Mouse (Mus musculus): ENCODE measurements around the gene Aff1.

Gene Aff1

DNA sequence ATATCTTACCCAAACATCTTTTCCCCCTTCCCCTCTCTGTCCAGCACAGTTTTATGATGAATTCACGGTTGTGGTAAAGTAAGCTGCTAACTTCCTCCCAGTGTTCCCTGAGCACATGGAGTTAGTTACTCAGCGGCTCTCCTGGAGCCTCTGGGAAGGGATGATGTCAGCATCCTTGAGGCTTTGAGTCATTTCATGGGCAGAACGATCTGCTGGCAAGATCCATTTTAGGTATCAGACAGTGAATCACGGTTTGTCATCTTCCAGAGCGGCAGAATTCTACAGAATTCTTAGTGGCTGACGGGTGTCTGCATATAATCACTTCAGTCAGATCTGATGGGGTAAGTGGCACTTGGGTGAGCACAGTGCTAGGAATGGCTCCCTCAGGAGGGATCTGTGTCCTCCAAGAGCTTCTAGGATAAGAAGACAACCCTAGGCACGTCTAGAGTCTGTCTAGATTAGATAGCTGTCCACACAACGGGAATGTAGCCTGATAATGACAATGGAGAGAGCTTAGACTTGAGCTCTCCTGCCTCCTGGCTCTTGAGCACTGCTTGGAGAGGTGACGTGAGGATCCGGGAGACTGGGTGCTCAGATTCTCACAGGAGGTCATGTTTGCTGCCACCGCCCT, 82.6 kb downstream of the Aff1 start:
- DNase-seq: peak in 1 of 2 experiments; percentile 37

DNA sequence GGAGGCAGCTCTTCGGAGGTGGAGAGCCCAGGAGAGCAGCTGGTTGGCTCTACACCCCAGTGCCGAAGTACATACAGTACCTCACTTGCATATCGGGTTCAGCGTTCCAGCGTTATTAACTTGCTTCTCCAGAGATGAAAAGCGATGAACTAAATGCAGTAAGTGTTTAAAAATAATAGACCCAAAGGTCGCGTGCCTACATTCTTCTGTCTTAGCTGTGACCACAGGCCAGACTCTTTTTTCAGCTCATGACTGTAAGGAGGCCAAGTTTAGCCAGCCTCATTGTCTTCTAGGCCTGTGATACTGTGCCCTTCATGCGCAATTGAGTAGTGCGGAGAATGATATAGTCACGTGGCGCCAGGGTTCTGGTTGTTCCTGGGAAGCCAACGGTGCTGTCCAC, 83.3 kb downstream of the Aff1 start:
- DNase-seq: peak; percentile 56 to 67

DNA sequence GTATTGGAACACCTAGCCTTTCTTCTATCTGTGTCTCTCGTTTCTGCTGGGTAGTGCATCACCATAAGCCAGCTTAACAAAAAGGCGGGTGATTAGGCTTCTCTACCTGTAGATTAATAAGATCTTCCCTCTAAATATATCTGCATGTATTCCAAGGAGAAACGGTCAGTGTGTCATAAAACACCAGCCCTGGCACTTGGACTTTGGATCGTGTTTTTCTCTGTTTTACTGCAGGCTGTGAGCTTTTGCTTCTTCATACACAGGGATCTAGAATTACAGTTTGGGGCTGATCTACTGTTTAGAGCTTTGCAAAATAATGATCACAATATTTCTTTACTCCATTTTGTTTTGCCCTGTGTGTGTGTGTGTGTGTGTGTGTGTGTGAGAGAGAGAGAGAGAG, 84.7 kb downstream of the Aff1 start:
- DNase-seq: peak in 1 of 2 experiments; percentile 37

DNA sequence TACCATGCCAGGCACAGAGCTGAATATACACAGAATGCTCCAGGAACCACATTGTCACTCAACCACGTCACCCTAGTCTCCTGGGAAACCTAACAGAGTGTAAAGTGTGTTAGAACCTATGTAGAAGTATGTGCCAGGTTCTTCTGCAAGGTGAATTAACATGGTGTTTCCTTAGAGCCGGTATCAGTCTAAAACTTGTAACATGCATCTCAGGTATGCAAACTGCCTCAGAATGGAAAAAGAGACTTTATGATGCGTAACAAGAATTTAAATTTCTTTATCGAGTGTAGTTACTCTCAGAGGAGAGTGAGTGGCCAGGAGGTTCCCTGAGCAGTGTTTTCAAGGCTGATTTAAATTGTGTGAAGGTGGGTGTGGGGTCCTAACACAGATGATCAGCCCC, 85.3 kb downstream of the Aff1 start:
- DNase-seq: peak in 1 of 2 experiments; percentile 15

DNA sequence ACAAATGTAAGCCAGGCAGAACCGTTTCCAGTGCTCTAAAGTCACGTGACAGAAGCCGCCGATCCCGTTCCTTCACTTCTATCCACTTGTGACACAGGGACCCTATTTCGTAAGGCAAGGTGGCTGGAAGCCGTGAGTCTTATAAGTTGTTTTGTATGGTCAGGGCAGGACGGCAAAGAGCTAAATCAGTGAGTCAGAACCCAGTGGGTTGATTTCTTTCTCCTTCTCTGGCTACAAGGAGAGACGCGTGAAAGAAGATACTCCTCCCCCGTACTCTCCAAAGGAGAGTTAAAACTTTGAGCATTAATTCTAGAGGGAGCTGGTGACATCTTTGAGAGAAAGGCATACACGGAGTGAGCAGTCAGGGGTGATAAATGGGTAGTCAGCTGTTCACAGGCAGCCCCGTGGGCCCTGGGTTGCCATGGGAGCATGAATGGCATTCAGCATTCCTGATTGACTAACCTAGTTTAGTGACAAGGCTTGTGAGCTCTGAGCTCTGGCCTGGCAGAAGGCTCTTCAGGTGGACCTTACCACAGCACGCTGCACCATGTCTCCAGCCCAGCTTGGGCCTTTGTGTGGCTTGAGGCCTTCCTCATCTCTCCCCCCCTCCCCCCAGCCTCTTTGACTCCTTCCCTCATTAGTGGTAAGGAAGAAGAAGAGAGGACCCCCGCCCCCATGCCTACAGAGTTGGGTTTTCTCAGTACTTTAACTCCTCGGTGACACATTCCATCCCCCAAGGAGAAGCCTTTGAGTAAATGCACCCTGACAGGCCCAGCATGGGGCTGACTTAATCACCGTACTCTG, 86.3 kb downstream of the Aff1 start:
- DNase-seq: peak; percentile 79 to 89

DNA sequence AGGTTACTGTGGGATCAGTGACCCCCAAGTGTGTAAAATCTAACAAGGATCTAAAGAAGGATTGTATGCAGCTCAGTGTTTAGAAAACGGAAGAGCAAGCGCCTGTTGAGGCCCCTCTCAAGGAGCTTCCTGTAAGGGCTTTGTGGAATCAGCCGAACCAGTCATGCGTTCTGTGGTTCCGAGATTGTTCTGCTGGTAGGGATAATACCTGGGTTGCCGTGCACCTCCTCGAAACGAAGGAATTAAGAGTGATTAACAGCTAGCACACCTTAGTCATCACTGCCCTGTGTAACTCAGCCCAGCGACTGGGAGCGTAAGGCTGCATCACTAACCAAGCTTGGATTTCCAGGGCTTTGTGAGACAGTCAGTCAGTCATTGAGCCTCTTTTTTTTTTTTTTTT, 87.7 kb downstream of the Aff1 start:
- peak in 1 of 2 experiments; percentile 33 for DNase-seq

DNA sequence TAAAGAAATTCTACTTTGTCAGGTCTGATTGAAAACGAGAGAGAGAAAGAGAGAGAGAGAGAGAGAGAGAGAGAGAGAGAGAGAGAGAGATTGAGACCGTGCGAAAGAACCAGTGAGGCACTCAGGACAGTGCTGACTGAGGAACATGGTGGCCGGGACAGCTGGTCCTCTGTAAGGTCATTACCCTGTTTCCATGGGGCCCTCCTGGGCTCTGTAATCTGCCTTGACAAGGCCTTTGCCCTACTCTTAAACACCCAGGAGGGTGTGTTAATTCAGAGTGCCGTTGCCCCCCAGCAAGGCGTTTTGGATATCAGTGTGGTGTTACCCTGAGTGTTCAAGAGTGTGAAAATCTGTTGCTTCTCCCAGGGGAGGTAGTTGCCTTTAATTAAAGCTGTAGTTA, 88.1 kb downstream of the Aff1 start:
- peak in 1 of 2 experiments; percentile 44 for DNase-seq

DNA sequence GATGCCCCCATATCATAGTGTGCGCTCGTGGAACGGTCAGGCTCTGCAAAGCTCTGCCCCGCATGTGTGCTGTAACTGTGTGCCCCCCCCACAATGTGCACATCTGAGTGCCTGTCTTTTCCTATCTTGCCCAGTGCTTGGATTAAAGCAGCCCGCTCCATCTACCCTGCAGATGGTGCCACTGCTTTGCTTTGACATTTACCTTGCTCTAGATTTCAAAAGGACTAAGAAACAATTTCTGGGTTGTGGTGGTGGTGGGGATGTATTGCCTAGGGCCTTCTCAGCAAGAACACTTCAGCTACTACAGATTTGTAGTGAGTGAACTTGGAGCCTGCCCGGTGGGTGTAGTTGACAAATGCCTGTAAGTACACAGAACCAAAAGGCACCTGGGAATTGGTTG, 88.7 kb downstream of the Aff1 start:
- peak; percentile 65 to 70 for DNase-seq

DNA sequence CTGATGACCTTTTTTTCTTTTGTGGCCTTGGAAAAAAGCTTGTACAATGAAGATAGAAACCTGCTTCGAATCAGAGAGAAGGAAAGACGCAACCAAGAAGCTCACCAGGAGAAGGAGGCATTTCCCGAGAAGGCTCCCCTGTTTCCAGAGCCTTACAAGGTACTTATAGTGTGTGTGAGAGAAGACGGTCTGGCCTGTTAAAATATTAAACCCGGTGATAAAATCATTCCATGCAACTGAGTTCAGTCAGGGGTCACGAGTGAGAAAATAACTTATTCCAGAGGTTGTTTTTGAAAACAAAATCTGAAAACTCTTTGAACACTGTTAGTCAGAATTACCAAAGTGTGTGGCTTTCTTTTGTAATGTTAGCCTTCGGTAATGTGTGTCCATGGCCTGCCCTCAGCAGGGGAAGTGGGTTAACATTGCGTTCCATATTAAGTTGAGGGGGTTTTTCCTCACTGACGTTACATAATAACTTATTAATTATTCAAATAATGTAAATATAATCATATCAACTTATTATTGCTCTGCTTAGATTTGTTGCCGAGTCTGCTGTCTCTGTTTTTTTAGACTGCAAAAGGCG, 91.0 kb downstream of the Aff1 start:
- DNase-seq: no peak

DNA sequence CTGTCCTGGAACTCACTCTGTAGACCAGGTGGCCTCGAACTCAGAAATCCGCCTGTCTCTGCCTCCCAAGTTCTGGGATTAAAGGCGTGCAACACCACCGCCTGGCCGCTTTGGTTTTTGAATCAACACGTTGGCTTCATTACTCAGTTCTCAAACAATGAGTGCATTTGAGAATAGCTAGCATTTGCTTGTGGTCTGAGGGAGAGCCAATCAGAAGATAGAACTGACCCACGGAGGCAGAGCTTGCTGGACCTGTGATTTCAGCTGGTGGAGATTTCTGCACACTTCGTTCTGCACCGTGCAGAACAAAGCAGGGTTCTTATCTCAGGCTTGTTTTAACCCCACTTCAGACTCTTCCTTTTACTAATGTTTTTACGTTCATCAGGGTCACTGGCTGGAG, 93.9 kb downstream of the Aff1 start:
- DNase-seq: no peak

DNA sequence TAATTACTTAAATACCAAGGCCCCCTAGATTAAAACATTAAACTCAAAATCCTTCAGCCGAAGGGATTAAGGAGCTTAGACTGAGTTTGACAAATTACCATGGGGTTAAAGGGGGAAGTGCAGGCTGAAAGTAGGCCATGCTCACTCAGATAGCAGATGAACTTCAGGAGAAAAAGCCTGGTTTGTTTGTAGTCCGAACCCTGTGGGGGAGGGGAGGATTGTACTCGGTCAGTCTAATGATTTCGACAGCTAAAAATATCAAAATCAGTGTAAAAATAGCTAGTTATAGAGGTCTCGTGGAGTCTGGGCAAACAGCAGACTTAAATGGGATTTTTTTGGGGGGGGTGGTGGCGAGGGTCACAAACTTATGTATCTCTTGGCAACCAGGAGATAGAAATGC, 96.3 kb downstream of the Aff1 start:
- DNase-seq: peak; percentile 58 to 68

DNA sequence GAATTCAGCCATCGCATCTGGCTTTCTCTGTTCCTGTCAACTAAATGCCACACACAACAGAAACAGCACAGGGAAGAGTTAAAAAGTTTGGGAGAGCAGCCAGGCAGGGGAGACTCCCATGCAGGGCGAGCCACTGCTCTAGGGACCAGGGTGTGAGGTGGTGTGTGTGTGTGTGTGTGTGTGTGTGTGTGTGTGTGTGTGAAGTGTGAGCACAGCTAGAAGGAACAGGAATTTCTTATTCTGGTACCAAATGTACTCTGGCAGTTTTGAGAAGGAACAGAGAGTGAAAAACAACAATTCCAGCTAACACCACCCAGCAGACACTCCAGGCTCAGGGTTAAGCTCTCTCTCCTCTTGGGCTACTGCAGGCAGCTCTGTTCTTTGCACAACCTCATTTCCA, 96.8 kb downstream of the Aff1 start:
- peak; percentile 55 to 84 for DNase-seq

DNA sequence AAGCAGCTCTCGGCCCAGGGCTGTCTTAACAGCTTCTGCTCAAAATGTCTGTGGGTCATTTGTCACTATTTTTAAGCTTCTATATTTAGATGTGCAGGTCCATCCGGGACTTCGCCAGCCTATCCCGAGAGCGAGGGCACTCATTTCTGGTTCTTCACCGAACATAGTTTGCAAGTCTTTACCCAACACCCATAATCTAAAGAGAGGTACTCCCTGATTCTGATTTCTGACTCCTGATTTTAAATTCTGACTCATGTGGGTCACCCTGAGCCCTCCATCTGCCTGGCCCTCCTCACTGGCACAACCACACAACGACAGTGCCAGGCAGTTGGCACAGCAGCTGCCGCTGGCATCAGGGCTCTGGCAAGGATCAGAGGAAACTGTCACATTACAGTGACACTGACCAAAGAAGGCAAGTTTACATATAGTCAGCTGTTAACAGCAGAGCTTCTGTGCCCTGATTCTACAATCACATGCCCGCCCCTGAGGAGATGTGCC, 97.5 kb downstream of the Aff1 start:
- peak in 1 of 2 experiments; percentile 52 for DNase-seq

DNA sequence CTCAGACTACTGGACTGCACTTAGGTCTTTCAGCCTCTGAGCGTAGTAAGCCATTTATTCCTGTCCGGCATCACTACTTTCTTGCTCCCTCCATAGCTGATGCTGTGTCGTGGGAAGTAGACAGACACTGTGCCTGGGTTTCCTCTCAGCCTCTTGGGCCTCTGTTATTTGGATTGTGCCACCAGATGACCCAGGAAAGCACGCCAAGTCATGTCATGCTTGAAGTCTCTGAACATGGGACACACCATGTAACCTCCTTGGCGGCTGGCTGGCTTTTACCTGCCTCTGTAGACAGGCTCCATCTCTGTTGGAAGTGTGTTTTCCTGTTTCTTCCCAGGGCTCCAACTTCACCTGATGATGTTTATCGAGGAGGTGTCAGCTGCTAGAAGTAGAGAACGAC, 99.6 kb downstream of the Aff1 start:
- peak in 1 of 2 experiments; percentile 47 for DNase-seq

DNA sequence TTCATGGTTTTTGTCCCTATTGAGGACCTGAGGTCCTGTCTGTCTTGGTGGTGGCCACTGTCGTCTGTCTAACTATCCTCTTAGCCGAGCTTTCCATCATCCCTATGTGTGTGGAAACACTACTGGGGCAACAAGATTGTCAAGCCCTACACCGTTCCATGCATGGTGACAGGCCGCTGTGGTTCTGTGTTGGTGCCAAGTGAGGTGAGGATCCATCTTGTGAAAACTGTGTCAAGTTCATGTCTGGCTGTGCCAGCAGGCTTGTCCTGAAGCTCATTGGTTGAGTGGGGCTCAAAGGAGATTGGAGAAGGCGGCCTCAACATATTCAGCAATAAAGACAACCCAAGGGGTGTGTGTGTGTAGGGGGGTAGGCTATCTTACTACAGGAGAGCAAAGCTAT, 102.9 kb downstream of the Aff1 start:
- DNase-seq: peak in 1 of 2 experiments; percentile 26

DNA sequence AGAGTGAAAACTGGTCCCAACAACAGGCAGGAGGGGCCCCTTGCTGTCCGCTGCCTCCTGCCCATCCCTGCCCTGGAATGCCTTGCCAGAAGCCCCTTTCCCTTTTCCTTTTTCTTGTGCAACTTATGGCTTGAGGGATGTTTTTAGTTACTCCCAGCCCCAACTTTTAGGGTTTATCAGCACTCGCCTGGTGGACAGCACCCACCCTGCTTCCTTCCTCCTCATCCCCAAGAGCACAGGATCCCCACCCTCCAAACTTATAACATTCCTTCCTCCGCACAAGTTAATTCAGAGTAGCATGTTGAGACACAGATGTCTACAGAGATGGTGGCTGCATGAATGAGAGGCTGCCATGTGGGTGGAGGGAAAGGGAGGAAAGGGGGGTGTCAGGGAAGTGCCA, 103.9 kb downstream of the Aff1 start:
- peak in 1 of 2 experiments; percentile 20 for DNase-seq

DNA sequence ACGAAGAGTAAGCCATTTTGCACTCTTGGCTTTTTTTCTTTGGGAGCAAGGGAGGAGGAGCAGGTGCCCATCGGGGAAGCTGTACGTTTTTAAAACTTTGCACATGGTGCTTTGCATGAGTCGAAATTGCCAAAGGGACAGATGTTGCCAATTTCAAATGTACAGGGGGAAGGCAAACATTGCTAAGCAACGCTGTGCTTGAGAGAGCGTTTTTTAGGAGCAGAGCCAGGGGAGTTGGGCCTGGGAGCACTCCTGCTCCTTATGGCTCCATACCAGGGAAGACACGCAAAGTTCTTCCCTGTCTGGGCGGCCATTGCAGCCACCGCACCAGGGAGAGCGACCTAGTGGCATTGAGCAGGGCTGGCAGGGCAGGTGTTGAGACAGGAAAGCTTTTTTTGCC, 105.6 kb downstream of the Aff1 start:
- peak in 1 of 2 experiments; percentile 19 for DNase-seq

DNA sequence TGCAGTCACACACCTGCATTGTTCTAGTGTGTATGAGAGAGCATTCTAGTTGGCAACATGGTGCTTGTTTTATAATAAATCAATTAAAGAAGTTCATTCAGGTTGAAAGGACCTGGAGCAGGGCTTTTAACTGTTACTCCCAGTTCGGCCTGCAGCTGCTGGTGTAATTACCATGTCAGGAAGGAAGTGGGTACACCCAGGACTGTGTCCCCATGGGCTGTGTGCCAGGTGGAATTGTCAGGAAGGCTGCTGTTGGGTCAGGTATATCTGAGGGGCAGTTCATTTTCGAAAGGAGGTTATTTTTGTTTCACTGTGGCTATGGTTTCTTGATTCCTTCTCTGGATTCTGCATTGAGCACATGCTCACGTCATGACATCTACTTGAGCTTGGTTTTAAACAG, 107.3 kb downstream of the Aff1 start:
- peak; percentile 52 to 65 for DNase-seq

DNA sequence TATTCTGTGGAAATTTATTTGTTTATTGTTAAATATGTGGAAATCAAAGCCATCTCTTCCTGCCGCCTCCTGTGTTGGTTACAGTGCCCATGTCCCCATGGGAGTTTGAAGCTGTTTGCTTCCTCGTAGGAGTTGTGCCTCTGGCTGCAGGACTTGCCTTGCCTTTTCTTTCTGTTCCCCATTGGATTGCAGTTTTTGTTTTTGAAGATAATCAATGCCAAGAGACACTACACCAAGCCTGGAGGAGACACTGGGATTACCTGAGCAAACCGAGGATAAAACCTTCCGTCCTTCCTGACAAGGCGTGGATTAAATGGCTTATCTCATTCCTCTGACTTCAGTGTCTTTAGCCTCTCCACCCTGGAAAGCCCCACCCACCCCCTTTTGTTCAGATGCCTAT, 107.8 kb downstream of the Aff1 start:
- DNase-seq: peak in 1 of 2 experiments; percentile 14

DNA sequence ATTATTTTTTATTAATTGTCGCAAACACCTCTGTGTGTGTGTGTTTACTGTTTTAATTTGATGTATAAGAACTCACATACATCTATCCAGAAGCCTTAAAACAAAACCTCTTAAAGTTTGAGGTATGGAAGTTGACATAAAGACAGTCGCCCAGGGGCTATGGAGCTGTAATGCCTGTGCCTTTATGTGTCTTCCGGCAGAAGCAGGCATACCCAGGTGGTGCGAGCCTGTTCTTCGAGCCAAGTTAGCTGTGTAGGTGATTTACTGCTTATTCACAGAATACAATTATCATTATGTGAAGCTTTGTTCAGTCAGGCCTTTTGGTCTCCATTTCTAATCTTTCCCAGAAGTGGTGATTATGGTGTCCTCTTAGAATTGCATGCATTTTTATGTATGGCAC, 111.2 kb downstream of the Aff1 start:
- DNase-seq: peak in 1 of 2 experiments; percentile 32

DNA sequence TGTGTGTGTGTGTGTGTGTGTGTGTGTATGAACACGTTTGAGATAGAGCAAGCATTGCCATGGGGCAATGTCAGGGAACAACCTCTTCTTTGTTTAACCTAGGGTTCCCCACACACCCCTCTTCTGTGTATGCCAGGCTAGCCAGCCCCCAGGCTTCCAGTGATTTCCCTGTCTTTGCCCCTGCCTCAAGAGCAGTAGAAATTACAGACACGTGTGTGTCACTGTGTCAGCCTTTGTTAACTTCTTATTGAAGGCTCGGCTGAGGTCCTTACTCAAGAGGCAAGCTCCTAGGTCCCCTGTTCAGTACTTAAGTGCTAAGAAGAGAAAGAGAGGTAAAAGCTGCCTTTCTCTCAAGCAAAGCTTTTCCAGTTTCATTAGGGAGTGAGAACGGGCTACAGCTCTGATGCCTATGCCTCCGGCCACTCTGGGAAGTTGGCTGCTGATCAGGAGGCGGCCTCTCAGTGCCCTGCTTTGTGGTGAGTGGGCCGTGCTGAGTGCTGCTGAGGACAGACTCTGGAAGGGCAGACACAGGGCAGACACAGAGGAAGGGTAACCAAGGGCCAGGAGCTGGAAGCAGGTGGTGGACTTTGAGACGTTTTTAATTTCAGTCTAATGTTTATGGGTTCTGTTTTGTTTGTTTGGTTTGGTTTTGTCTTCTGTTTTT, 111.9 kb downstream of the Aff1 start:
- peak; percentile 84 to 92 for DNase-seq

DNA sequence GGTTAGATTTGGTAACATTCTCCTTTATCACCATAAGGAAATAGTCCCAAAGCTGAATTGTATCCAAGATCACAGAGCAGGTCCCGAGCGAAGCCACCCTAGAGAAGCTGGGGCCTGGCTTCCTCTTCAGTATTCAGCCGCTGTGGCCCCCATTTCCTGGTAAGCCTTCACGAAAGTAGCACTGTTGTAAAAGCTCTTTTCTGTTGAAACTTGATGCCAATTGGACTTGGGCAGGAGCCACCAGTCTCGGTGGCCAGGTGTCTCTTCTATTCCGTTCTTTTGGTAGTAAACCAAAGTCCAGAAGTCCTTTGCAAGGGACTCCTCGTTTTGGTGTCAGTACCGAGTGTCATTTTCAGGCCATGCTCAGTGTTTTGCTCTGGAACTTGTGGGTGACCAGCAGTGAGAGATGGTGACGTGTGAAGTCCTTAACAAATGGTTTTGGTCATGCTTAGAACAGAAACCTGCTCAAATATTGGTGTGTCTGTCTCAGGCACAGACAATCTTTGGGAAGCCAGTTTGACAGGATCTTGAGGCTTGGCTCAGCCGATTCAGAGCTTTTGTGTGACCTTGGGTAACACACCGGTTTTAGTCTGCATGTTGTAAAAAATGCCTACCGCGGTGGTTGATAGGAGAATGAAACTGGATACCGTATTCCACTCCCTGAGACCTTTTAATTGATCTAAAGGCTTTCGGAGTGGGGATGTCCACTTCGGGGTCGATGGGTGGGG, 114.8 kb downstream of the Aff1 start:
- DNase-seq: peak in 1 of 2 experiments; percentile 36

Data from kidney, postnatal 25 days (tissue).